Mouse (Mus musculus): Measurements from ENCODE around the gene Olfr572. TPM values are rescaled to one million over a fixed set of nuclear protein-coding genes. Genes with fewer than 3 reads are reported as not detected.
A peak's percentile ranks its signal among the peaks of the same experiment; 100 is the strongest.

Olfr572 gene
- not detected in 2 replicates for polyA plus RNA-seq (2016; fragmentation: Nextera tagmentation; extraction: Ambion mirVana)

DNA sequence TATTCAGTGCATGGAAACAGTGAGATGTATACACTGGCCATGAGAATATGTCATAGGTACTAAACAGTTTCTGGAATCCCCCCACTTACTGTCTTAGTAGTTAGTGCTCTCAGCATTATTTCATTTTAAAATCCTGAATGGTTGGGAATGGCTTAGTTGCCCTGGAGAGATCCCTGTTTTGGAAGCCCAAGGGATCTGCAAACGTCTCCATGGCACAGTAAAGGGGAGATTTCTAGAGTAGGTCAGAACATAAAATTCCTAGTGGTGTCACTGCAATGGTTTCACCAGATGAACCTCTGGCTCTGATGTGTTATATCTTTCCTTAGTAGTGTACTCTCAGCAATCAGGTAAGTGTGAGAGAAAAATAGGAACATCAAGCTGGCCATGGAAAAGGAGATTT lies at the start of gene Olfr572:
TSS of gene Olfr572 (plus strand) at position 301 of the 400 bp plus-strand sequence.
- no peak within 1 kb of the TSS for H3K9ac ChIP-seq
- no peak within 1 kb of the TSS for H3K4me3 ChIP-seq
- ATAC-seq (ENCODE audit: low FRiP score): no peak

DNA sequence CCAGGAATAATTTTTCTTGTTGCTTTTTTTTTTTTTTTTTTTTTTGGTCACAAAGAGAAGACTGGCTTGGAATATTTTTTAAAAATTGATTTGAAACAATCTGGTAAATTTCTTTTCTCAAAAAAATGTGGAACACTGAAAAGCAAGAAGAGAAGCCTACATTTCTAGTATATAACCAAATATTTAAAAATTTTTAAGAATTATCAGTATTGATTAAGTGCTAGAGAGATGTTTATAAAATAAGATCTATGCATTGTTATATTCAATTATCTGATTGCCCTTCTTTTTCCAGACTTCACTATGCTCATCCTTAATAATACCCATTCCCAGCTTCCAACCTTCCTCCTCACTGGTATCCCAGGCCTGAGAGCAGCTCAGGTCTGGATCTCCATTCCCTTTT lies 47.4 kb upstream of the Olfr572 start, which contains the start of gene Olfr568:
TSS of gene Olfr568 (plus strand) at position 301 of the 400 bp plus-strand sequence.
- no peak within 1 kb of the TSS for H3K4me2 ChIP-seq (replicated peaks)
- no peak within 1 kb of the TSS for H3K4me3 ChIP-seq
- H3K4me1 ChIP-seq: no peaks in the 10 kb centered on the region
- H3K9ac ChIP-seq: no peak within 1 kb of the TSS
- H3K27ac ChIP-seq: no peak within 1 kb of the TSS
- H3K27me3 ChIP-seq: no peaks in the 10 kb centered on the region
- no peaks in the 10 kb centered on the region for H3K9me3 ChIP-seq (replicated peaks)
- H3K36me3 ChIP-seq: no peaks in the 10 kb centered on the region
- no peak for ATAC-seq (ENCODE audit: low FRiP score)

More for the DNA sequence above, at the start of gene Olfr572:
- H3K36me3 ChIP-seq: no peaks in the 10 kb centered on the region
- H3K4me1 ChIP-seq: no peaks in the 10 kb centered on the region
- 68% methylated on average over 1 of the region's 1 CpGs for WGBS
- no peaks in the 10 kb centered on the region for H3K27me3 ChIP-seq
- no peak within 1 kb of the TSS for H3K27ac ChIP-seq
- no peak within 1 kb of the TSS for H3K4me2 ChIP-seq (replicated peaks)
- no peaks in the 10 kb centered on the region for H3K9me3 ChIP-seq (replicated peaks)

DNA sequence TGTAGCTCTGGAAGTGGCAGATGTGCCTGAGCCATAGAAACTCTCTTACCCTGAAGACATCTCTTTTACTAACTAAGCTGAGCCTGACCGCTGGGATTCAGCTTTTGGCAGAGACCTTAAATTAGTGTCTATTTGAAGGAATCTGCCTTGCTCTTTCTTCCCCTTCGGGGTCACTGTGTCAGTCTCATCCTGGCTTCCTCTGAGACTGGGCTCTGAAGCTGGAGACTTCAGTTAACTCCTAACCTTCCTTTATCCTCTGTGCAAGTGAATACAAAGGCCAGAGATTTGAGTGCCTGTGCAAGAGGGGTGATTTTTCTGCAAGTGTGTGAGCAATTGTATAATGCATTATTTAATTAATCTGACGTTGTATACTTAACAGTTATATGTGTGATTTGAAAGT lies 33.4 kb upstream of the Olfr572 start, which contains the start of gene Olfr569:
TSS of gene Olfr569 (minus strand) at position 101 of the 400 bp plus-strand sequence.
- H3K9ac ChIP-seq: no peak within 1 kb of the TSS
- H3K36me3 ChIP-seq: no peaks in the 10 kb centered on the region
- H3K4me2 ChIP-seq (replicated peaks): no peak within 1 kb of the TSS
- WGBS: 66% methylated on average over 3 of the region's 3 CpGs
- no peaks in the 10 kb centered on the region for H3K9me3 ChIP-seq (replicated peaks)
- no peaks in the 10 kb centered on the region for H3K4me1 ChIP-seq
- H3K27ac ChIP-seq: no peak within 1 kb of the TSS
- no peak for ATAC-seq (ENCODE audit: low FRiP score)
- no peaks in the 10 kb centered on the region for H3K27me3 ChIP-seq
- no peak within 1 kb of the TSS for H3K4me3 ChIP-seq

DNA sequence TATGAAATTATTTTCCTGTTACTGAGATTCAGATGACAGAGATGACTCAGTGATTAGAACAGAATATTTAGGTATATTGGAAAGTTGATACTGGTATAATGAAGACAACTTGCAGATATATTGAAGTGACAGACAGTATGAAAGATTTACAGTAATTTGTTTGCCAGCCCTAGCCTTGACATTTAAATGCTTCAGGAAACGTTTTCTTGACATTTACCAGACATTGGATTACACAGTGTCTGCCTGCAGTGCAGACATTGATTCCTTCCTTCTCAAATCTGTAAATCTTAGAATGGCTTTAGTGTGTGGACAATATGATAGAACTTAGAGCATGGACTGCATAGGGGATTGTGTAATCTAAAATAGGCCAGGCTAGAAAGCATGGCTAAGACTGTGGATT lies 8.9 kb upstream of the Olfr572 start:
- H3K36me3 ChIP-seq: no peaks in the 10 kb centered on the region
- no peak overlapping the region for H3K4me2 ChIP-seq (replicated peaks)
- ATAC-seq (ENCODE audit: low FRiP score): no peak
- H3K9ac ChIP-seq: no peak overlapping the region
- no peaks in the 10 kb centered on the region for H3K27me3 ChIP-seq
- no peaks in the 10 kb centered on the region for H3K9me3 ChIP-seq (replicated peaks)
- H3K4me3 ChIP-seq: no peak overlapping the region
- no peak overlapping the region for H3K27ac ChIP-seq
- 0 out of 2 replicates have a peak, but pooled peaks cover 4% of the 10 kb centered on the region for H3K4me1 ChIP-seq
- WGBS: 50% methylated on average over 1 of the region's 1 CpGs

DNA sequence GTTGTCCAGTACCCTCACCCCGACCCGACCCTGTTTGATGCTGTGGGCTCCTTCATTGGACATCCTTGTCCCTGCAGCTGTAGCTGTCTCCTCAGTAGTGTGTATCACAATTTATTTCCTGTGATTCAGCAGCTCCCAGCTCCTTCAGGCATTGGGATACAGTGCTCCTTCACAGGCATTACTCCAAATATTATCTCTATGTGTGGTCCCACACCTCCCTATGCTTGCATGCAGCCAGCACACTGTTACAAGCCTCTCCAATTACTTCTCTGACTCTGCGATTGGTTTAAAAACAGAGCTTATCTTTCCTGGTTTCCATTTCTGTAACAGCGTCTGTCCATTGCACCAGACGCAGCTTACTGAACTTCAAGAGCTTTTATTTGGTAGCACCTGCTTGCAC lies 7.8 kb upstream of the Olfr572 start:
- H3K36me3 ChIP-seq: no peaks in the 10 kb centered on the region
- H3K4me2 ChIP-seq (replicated peaks): no peak overlapping the region
- H3K27ac ChIP-seq: no peak overlapping the region
- no peak overlapping the region for H3K9ac ChIP-seq
- ATAC-seq (ENCODE audit: low FRiP score): no peak
- H3K4me3 ChIP-seq: no peak overlapping the region
- WGBS: 83% methylated on average over 5 of the region's 5 CpGs
- H3K4me1 ChIP-seq: 0 out of 2 replicates have a peak, but pooled peaks cover 4% of the 10 kb centered on the region
- H3K27me3 ChIP-seq: no peaks in the 10 kb centered on the region
- no peaks in the 10 kb centered on the region for H3K9me3 ChIP-seq (replicated peaks)

DNA sequence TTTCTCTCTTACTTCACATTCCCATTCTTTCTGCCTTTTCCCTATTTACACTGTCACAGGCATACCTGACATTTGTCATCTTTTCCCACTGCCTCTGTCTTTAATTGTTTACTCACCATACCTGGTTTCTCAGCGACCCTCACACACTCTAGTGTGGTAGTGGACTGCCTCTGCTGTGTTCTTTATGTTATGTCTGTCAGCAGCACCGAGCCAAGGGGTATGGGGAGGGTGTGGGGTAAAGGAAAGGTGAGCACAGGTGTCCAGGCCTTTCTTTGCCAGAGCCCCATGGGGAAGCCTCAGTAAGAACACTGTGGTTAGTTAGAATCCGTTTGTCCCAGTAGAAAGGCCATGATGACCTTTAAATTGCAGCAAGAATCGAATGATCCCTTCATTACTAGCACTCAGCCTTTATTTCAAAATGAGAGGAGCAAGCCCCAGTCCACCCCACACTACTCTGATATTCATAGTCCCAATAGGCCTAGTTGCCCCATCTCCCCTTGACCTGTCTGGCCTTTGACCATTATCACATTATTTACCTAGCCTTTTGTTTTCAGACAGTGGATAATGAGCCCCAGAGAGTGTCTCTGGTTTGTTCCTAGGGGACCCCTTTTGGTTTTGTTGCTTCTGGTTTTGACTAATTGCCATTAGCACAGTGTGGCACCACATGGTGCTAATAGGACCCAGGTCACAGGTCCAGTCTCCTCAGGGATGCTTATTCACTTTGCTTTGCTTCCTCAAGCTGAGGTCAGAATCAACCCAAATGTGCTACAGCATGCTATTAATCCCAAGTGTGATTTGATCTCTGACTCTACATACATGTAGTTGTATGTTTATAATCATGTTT lies 7.0 kb upstream of the Olfr572 start, which contains the start of gene Olfr571:
TSS of gene Olfr571 (minus strand) at position 505 of the 844 bp plus-strand sequence.
- Histone ChIP-seq H3K9me3 (replicated peaks) (no peaks in the 10 kb centered on the region), H3K36me3 (no peaks in the 10 kb centered on the region), H3K27me3 (no peaks in the 10 kb centered on the region), H3K9ac (no peak within 1 kb of the TSS), H3K4me3 (no peak within 1 kb of the TSS), H3K4me2 (replicated peaks) (no peak within 1 kb of the TSS), H3K4me1 (0 out of 2 replicates have a peak, but pooled peaks cover 4% of the 10 kb centered on the region), H3K27ac (no peak within 1 kb of the TSS)
- 51% methylated on average over 4 of the region's 4 CpGs for WGBS
- ATAC-seq (ENCODE audit: low FRiP score): peak; percentile 63

DNA sequence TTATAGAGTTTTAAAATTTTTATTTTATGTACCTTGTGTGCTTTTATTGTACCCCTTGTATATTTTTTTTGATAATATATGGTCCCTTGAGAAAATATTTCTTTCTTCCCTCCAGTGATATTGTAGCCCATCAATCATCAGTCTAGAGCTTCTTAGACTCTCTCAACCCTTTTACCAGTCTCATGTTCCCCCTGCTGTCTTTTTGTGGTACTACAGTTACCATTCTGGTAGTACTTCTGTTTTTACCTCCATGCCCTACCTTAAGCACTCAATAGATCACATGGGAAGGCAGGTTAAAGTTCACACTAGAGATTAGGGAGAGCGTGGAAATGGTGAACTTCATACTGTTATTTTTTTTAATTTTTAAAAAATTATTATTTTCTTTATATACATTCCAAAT lies 4.6 kb upstream of the Olfr572 start:
- Histone ChIP-seq H3K4me2 (replicated peaks) (no peak overlapping the region), H3K36me3 (no peaks in the 10 kb centered on the region), H3K27ac (no peak overlapping the region), H3K9me3 (replicated peaks) (no peaks in the 10 kb centered on the region), H3K27me3 (no peaks in the 10 kb centered on the region), H3K4me1 (0 out of 2 replicates have a peak, but pooled peaks cover 4% of the 10 kb centered on the region), H3K9ac (no peak overlapping the region), H3K4me3 (no peak overlapping the region)
- ATAC-seq (ENCODE audit: low FRiP score): peak; percentile 46
- 13% methylated on average over 1 of the region's 1 CpGs for WGBS

DNA sequence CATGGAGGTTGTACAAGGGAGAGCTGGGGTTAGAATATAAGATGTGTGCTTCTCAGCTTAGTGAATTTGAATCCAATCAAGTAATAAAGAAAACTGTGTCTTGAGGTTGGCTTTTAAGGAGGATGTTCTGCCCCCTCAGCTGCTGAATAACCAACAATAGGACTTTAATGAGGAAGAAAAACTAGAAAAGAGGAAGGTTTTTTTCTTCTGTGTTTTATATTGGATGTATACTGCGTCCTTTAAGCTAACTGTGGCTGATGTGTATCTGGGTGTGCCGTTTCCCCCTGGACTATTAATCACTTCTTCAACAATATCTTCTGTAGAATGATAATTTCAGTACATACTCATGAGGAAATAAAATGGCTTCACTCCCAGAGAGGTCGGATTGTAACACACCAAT lies 2.9 kb downstream of the Olfr572 start:
- no peaks in the 10 kb centered on the region for H3K27me3 ChIP-seq
- no peak overlapping the region for H3K9ac ChIP-seq
- no peak overlapping the region for H3K4me3 ChIP-seq
- WGBS: 79% methylated on average over 3 of the region's 3 CpGs
- no peak overlapping the region for H3K27ac ChIP-seq
- no peak for ATAC-seq (ENCODE audit: low FRiP score)
- no peak overlapping the region for H3K4me2 ChIP-seq (replicated peaks)
- no peaks in the 10 kb centered on the region for H3K4me1 ChIP-seq
- no peaks in the 10 kb centered on the region for H3K9me3 ChIP-seq (replicated peaks)
- no peaks in the 10 kb centered on the region for H3K36me3 ChIP-seq

DNA sequence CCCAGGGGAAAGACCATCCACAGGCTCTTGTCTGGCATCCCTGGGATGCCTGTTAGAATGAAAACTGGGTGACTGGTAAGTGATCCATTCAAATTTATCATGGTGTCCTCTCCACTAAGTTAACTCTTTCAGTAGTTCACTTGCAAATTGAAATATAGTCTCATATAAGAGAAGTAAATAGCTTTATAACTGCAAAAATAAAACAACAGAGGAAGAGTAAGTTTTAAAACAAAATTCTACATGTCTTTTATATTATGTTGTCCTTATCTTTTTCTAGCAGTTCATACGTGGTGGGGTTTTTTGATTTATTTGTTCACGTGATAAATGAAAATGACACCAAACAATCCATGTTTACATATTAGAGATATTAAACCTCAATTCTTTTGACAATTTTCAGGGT lies 18.3 kb downstream of the Olfr572 start, which contains the start of gene Olfr573-ps1:
TSS of gene Olfr573-ps1 (minus strand) at position 101 of the 400 bp plus-strand sequence.
- 93% methylated on average over 2 of the region's 2 CpGs for WGBS
- Histone ChIP-seq H3K36me3 (no peaks in the 10 kb centered on the region), H3K4me3 (no peak within 1 kb of the TSS), H3K9ac (no peak within 1 kb of the TSS), H3K4me1 (no peaks in the 10 kb centered on the region), H3K27ac (no peak within 1 kb of the TSS), H3K27me3 (no peaks in the 10 kb centered on the region), H3K4me2 (replicated peaks) (no peak within 1 kb of the TSS), H3K9me3 (replicated peaks) (no peaks in the 10 kb centered on the region)
- ATAC-seq (ENCODE audit: low FRiP score): no peak

DNA sequence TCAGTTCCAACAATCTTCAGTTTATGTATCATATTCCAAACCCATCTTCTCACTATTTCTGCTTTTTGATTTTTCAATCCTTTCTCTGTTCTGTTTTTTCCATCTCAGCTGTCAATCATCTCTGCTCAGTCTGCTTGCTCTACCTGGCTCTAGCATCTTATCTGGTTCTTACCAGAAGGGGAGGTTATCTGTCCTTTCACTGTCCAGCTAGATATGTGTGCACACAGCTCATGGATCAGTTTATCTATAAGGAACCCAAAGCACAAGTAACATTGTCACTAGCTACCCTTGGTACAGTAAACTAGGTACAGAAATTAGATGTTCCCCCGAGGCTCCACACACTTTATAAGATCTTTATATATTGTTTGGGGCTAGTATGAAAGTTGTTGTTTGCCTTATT lies 19.2 kb downstream of the Olfr572 start:
- no peak overlapping the region for H3K4me2 ChIP-seq (replicated peaks)
- no peaks in the 10 kb centered on the region for H3K4me1 ChIP-seq
- ATAC-seq (ENCODE audit: low FRiP score): no peak
- no peaks in the 10 kb centered on the region for H3K36me3 ChIP-seq
- no peak overlapping the region for H3K4me3 ChIP-seq
- no peak overlapping the region for H3K27ac ChIP-seq
- H3K9me3 ChIP-seq (replicated peaks): no peaks in the 10 kb centered on the region
- H3K9ac ChIP-seq: no peak overlapping the region
- WGBS: 91% methylated on average over 1 of the region's 1 CpGs
- H3K27me3 ChIP-seq: no peaks in the 10 kb centered on the region

DNA sequence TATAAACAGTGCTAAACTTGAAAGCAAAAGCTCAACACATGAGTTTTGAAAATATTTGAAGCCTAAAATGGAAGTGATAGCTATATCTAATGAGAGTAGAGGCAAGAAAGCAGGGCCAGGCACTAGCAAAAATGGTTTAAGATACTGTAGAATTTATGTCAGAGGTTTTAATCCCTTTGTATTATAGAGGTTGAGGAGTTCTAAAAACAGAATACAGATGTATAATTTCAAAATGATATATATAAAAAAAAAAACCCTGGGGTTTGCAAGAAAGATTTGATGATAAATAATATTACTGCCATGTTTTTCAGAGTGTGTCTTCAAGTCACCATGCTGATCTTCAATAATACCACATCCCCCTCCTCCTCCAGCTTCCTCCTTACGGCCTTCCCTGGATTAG lies 24.0 kb downstream of the Olfr572 start, which contains the start of gene Olfr574:
TSS of gene Olfr574 (plus strand) at position 301 of the 400 bp plus-strand sequence.
- Histone ChIP-seq H3K9me3 (replicated peaks) (no peaks in the 10 kb centered on the region), H3K9ac (no peak within 1 kb of the TSS), H3K4me3 (no peak within 1 kb of the TSS), H3K27ac (no peak within 1 kb of the TSS), H3K4me1 (no peaks in the 10 kb centered on the region), H3K36me3 (no peaks in the 10 kb centered on the region), H3K4me2 (replicated peaks) (no peak within 1 kb of the TSS), H3K27me3 (no peaks in the 10 kb centered on the region)
- 86% methylated on average over 1 of the region's 1 CpGs for whole genome bisulfite sequencing
- no peak for ATAC-seq (ENCODE audit: low FRiP score)

DNA sequence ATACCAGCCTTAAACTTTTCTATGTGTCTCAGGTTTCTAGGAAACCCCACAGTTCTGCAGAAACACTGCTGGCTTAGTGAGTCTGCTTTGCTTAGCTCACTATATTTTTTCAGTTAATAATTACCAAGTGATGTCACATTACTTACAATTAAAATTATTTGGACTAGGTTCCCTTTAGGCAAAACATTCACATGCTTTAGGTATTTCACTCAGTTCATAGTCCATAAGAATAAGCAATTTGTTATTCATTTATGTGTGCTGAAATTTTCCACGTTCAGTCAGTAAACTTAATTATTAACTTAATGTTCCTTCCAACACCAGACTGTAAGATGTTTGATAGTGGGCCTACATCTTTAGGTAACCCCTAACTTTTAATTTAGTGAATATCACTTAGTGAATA lies 26.5 kb downstream of the Olfr572 start:
- H3K9ac ChIP-seq: no peak overlapping the region
- H3K27me3 ChIP-seq: no peaks in the 10 kb centered on the region
- H3K9me3 ChIP-seq (replicated peaks): no peaks in the 10 kb centered on the region
- H3K36me3 ChIP-seq: no peaks in the 10 kb centered on the region
- WGBS: 88% methylated on average over 1 of the region's 1 CpGs
- ATAC-seq (ENCODE audit: low FRiP score): no peak
- H3K4me2 ChIP-seq (replicated peaks): no peak overlapping the region
- no peak overlapping the region for H3K27ac ChIP-seq
- H3K4me3 ChIP-seq: no peak overlapping the region
- no peaks in the 10 kb centered on the region for H3K4me1 ChIP-seq
